Mouse (Mus musculus): ENCODE results near the gene Tnfrsf4.

Gene Tnfrsf4

DNA sequence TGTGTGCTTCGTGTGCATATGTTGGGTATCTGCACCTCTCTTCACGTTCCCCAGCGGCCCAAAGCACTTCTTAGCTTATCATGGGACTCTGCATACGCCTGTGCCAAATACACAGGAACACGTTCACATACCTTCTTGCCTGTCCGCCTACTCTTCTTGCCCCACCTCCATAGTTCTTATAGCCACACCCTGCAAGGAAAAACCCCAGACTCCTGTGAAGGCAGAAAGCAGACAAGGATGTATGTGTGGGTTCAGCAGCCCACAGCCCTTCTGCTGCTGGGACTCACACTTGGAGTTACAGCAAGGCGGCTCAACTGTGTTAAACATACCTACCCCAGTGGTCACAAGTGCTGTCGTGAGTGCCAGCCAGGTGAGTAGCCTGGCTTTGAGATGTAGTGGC is at the start of gene Tnfrsf4:
Tnfrsf4 (plus strand) TSS at position 207 of the 400 bp plus-strand sequence.
- DNase-seq: no peak

DNA sequence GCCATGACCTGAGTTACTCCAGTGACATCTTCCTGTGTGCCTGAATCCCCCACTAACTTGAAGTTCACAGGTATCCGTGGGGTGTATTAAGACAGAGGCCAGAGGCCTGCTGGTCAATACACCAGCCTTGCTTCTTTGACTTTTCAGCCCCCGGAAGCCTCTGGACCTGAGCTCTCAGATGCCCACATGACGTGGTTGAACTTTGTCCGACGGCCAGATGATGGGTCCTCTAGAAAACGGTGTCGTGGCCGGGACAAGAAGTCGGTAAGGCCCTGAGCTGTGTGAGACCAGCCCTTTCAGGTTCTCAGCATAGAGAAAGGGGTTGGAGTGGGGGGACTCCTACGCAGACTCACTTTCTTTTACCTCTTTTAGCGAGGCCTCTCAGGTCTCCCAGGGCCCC is 49.2 kb upstream of the Tnfrsf4 start:
- DNase-seq: peak; percentile 69

DNA sequence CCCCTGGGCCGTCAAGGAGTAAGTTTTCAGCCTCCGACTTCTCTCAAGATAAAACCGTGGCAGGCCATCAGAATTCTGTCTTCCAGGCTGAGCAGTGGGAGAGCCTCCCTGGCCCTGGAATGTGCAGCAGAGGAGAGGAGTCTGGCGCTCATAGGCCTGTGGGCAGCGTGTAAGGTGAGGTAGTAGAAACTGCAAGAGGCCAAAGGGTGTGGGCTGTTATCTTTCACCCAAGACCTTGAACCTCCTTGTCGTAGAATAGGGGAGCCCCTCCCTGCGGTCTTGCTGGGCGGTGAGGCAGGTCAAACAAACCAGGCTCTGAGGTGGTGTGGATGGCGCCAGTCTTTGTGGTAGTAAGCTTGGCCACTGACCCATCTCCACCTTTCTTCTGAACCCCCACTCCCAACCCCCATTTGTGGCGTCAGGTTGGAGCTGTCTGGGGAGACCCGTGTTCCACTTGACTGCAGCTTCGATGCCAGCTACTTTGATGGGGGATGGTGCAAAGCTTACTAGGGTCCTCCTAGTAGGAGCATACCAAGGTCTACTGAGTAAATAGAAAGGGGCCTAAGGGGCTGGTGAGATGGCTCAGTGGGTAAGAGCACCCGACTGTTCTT is 44.5 kb upstream of the Tnfrsf4 start:
- DNase-seq: no peak

DNA sequence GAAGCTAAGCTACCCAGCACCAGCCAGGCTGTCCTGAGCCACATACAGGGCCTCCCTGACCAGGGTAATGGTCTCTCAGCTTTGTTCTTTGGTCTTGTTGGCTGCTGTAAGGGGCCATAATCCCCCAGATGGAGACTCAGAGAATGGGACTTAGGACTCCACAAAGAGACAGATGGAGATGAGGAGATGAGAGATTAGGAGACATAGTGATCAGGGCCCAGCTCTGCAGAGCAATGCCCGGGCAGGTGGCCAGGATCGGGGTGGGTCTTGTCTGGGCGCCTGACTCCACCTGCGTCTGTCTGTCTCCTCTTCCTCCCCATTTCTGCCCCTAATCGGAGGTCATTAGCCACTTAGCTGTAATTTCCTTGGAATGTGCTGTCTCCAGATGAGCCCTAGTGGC is 43.4 kb upstream of the Tnfrsf4 start:
- no peak for DNase-seq

DNA sequence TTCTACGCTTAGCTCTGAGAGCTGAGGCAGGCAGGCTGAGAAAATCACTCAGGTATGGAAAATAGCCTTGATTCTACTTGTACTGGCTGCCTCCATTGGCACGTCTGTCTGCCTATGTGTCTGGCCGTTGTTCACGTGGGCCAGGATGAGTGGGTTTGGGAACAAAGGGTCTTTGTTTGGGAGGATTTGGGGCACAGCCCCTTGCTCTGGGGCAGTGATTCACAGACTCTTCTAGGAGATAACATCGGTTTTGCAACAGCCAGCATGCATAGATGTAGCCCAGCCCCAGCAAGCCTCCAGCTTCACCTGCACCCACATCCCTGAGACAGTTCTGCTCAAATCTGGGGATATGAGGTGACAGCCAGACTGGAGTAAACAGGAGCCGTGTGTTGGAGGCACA is 41.0 kb upstream of the Tnfrsf4 start:
- DNase-seq: no peak

DNA sequence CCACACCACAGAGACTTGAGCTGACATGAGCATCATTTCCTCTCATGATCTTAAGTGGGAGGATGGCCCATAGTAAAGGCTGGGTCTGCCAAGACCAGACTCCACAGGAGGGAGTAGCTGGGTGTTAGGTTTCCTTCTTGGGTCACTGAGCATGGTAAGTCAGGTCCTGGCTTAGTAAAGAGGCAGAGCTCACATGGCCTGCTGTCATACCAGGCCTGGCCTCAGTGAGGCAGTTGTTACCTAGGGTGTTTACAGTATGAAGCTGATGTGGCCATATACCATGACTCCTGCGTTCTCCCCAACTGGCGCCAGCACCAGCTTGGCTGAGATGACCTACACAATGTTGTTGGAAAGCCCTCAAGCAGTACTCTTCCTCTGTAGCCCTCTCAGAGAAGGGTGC is 40.4 kb upstream of the Tnfrsf4 start:
- no peak for DNase-seq

DNA sequence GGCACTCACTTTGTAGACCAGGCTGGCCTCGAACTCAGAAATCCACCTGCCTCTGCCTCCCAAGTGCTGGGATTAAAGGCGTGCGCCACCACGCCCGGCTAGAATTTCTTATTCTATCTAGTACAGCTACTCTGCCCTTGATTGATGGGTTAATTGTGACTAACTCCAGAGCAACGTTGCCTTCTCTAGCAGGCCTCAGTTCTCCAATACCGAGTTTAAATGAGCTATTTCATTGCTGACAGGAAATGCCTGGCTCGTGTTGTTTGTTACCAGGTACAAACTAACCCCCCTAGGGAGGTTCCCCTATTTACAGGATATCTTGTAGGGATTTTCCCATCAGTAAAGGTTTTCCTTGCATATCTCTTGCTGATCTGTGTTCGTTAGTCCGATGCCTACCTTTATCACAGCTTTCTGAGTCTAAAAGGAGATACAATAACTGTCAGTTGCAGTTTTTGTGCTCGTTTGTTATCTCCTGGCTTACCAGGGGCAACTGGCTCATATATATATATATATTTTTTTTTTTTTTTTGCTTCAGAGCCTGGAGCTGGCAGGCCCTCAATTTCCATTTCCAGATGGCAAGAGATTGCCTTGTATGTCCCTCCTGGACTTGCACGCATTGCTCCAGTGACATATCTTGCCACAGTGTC is 32.1 kb upstream of the Tnfrsf4 start:
- DNase-seq: no peak

DNA sequence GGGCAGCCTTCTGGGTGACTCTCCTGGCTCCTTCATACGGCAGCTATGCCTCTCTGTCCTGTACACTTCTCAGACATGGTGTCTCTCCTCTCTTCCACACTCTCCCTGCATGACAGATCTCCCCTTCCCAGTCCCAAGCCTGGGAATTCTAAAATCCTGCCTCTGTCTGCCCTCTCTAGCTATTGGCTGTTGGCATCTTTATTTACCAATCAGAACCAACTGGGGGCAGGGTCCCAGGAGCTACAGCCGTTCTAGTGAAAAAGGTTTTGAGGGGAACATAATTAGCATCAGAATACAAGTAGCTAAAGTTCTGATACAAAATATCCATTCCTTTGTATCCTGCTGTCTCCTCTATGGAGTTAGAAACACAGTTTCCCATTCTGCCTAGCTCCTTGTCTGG is 29.9 kb upstream of the Tnfrsf4 start:
- DNase-seq: no peak

DNA sequence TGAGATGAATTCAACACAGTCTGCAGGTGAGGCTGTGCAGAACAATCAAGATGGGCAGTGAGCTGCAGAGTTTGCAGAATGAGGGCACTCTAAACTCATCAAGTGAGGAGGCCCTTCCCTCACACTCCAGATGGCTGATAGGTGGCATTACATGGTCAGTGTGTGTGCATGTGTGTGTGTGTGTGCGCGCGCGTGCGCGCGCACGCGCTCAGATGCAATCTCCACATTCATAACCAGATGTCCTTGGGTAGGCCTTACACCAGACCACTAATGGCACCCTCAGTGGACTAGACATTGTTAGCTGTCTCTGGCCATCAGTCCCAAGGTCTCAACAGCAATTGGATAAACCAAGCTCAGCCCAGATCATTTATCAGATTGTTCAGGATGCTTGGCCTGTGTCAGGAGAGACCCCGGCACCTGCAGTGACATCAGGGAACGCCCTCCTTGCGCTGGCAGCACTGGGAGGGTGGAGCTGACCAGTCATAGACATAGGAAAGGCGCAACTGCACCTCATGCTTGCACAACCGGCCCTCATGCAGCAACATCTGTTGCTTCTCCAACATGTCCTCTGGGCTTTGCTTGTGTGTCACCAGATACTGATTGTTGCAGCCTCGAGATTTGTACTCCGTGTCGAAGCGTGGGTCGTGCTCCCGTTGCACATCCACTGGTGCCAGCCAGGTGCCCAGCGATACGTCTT is 22.3 kb upstream of the Tnfrsf4 start:
- DNase-seq: peak in 1 of 2 experiments; percentile 12

DNA sequence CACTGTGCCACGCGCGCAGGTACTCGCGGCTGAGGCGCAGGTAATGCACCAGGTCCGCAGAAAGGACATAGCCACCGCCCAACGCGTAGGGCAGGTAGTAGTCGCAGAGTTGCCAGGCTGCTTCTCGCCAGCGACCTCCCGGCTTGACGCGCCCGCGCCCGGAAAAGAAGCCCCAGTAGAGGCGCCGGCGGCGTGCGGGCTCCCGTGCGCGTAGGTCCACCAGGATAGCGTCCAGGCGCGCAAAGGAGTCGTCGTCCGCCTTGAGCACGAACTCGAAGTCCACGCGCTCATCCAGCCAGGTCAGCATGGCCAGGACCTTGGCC is 21.8 kb upstream of the Tnfrsf4 start:
- no peak for DNase-seq

DNA sequence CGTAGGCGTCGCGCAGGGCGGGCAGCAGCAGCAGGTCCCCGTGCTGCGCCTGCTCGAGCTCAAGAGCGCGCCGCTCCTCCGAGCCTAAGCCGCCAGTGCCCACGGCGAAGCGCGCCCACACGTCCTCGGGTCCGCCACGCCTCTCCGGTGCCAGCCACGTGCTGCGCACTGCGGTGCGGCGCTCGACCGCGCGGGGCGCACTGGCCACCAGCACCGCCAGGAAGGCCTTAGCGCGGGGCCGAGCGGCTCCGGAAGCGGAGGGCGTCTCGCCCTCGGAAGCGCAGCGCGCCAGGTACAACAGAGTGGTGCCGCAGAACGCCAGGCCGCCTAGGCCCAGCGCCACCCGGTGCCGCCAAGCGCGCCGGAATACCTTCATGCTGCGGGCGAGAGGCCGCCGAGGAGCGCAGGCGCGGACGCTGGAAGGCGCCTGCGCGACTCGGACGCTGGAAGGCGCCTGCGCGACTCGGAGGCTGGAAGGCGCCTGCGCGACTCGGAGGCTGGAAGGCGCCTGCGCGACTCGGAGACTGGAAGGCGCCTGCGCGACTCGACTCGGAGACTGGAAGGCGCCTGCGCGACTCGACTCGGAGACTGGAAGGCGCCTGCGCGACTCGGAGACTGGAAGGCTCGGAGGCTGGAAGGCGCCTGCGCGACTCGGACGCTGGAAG is 21.3 kb upstream of the Tnfrsf4 start, which contains the start of the genes B3galt6 and Sdf4:
B3galt6 (minus strand) TSS at position 409 of the 665 bp plus-strand sequence.
Sdf4 (plus strand) TSS at position 632 of the 665 bp plus-strand sequence.
- peak; percentile 82 to 89 for DNase-seq

DNA sequence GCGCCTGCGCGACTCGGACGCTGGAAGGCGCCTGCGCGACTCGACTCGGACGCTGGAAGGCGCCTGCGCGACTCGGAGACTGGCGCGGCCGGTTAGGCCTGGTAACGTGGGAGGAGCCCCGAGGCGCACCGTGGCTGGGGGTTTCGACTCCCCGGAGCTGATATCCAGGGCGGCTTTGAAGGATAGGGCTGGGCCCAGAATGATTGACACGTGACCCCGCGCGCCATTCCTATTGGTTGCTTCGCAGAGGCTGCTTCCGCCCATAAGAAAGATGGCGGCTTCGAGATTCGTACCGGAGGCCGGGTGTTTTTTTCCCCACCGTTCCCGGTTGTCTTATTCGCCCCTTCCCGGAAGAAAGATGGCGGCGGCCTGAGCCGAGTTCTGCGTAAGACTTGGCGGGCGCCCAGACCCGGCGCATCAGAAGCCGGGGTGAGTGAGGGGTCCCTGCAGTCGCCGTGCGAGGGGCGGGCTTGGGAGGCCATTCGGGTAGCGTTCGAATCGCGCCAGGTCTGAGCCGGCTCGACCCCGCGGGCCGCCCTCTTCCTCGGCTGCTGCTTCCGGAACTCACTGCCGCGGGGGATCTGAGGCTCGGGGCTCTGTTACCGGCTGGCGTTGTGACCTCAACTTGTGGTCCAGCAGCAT is 20.6 kb upstream of the Tnfrsf4 start:
- peak; percentile 97 to 98 for DNase-seq

DNA sequence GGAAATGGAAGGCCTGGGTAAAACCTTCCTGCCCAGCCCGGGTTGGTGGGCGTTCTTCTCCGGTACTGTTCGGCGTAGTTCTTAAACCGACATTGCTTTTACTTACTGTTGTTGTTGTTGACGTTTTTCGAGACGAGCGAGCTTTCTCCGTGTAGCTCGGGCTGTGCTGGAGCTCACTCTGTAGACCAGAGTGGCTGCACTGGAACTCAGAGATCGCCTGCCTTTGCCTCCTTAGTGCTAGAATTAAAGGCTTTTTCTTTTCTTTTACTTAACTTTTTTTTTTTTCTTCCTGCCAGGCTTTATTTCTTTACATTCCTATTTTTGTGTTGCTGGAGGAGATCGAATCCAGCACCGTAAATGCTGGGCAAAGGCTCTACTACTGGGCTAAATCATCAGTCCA is 20.0 kb upstream of the Tnfrsf4 start:
- DNase-seq: no peak

DNA sequence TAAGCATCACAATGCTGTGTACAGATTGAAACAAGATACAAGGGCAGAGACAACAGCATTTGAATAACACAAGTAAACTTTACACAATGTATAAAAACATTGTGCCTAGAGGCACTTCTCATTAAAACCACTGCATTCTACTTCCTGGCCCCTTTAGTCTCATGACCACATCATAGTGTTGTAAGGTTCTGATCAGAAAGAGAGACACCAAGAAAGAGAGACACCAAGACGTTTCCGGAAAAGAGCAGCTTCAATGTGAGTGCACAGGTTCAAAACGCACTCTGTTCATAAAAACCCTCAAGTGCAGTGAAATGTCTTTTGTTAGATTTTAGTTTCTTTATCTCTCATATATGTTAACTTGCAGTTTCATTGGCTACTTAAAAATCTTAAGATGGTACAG is 9.5 kb upstream of the Tnfrsf4 start:
- DNase-seq: no peak

DNA sequence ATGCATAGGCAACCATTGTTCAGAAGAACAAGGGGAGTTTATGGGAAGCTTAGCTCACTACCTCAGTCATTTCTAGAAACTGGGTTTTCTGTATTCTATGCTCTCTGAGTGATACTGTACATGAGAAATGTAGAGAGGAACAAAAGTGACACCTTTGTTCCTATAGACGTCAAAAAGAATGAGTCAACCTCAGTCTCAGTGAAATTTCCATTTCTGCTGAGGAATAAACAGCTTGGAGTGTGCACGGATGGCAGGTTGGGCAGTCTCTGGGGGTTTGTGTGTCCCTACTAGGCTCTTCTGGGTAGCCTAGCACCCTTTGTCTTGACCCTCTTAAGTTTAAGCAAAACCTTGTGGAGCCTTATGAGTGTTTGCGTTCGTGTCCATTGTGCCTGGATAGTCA is 5.3 kb upstream of the Tnfrsf4 start:
- no peak for DNase-seq

DNA sequence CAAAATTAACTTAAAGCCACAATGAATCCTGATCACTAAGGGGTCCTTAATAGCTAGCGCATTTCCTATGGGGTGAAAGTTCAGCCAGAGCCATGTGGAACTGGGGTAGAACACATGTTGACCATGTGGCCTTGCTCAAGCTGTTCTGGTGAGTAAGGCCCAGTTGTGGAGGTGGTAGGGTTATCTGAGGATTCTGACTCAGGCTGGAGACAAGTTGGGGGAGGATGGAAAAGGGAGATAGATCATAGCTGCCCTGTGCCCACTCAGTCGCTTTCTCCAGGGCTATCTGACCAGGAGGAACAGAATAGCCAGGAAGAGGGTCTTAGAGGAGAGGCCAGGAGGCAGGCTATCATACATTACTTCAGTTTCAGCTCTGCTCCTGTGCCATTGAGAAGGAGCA is 793 bp downstream of the Tnfrsf4 start:
- DNase-seq: no peak

DNA sequence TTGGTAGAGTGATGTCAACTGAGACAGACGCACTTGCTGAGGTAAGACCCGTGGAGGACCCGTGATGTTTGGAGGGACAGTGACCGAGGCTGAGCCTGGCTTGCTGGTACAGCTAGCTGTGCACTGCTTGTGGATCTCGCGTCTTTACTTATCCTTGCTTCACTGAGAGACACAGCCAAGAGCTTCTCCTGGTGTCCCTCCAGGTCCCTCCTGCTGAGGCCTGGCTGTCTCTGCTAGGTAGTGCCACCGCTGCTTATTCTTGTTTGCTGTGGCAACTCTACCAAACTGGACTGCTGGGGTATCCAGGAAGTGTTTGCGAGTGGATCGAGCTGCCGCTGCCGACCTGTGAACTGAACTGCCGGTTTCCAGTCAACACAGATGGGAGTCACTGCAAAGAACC is 6.1 kb downstream of the Tnfrsf4 start:
- DNase-seq: peak in 1 of 2 experiments; percentile 33

DNA sequence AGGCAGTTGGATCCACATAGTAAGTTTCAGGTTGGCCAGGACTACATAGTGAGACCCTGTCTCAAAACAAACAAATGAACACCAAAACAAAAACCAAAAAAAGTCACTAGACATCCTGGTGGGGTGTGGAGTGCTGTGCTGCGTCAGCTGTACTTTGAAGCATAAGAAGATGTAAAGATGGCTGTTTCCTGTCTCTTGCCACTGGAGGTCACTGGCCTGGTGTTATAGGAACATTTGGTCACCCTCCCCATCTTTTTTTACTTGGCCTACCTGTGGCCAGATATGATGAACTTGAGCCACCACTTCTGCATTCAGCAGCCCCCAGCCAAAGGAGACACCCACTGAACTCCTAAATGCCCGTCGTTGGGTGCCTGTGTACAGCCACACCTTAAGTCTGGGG is 7.7 kb downstream of the Tnfrsf4 start:
- no peak for DNase-seq

DNA sequence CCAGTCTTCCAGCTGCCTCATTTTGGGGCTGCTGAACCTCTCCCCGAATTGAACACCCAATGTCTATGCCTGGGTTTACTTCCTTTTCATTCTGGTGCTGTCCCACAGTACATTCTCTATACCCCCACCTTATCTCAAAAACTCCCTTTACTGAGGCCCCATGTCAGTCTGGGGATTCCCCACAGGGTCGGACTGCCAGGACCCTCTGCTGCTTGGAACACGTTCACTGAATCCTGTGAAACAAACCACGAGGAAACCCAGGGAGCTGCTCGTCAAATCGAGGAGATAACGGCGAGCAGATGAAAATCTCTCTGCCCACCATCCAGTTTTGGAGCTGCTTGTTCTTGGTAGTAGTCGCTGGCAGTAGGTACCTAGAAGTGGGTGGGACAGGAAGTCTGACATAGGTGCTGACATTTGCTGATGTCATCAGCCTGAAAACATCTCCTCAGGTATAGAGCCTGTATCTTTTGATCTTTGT is 8.3 kb downstream of the Tnfrsf4 start:
- no peak for DNase-seq

DNA sequence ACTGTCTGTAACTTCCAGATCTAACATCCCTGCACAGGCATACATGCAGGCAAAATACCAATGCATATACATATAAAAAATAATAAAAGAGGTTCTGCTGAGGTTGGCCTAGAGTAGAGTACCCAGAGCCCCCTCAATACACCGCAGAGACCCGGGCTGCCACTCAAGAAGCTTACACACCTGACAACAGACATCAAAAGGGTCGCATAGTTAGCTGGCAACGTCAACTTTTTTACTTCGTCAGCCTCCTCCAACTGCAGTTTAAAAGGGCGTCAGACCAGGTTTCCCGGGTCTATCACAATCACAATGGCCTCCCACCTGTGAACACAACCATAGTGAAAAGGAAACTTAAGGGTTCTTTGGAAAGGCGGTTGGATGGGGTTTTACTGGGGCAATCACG is 9.9 kb downstream of the Tnfrsf4 start:
- no peak for DNase-seq

DNA sequence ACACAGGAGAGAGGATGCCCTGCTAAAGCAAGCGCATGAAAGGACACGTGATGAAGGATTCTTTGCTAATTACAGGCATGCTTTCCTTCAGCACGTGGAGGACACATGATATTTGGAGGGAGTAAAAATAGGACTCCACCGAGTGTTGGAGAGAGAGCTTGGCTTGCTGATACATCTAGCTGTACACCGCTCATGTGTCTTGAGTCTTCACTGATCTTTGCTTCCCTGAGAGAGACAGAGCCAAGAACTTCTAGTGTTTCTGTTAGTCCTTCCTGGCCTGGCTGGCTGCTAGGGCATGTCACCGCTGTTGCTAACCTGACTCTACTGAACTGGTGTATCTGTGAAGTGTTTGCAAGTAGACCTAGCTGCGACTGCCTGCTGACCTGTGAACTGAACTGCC is 10.5 kb downstream of the Tnfrsf4 start:
- DNase-seq: no peak

DNA sequence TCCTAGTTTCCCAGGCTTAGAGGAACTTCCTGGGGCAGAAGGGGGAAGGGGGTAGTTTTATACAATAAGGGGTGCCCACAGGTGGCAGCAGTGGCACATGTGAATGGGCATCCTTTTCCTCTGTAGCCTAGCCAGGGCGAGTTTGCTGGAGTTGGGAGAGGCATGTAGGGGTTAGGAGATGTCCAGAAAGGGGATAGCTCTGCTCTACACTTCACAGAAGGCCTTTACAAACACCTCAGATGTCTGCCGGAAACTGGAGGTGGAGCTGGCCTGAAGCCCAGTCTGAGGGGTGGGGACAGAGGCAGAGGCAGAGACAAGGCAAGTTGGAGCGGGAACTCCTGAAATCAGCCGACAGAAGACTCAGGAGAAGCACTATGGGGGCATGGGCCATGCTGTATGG is 12.4 kb downstream of the Tnfrsf4 start, which contains the start of gene Tnfrsf18:
Tnfrsf18 (plus strand) TSS at position 152 of the 400 bp plus-strand sequence.
- DNase-seq: peak; percentile 24 to 69

DNA sequence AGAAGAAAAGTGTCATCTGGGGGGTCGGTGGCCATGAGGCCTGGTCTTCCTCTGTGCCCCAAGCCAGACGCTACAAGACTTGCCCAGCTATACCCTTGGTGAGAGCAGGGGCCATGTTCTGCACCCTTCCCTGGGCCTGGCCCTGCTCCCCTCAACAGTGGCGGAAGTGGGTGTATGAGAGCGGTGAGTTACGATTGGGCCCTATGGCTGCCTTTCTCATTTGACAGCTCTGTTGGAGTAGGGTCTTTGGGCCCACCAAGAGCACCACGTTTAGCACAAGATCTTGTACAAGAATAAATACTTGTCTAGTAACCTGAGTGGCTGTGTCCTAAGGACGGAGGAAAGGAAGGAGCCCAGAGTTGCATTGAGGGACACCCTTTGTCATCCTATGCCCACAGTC is 14.9 kb downstream of the Tnfrsf4 start:
- no peak for DNase-seq

Measured in kidney, postnatal 36 days (tissue).